Mouse (Mus musculus): ENCODE data around the gene Sppl3. TPM values are rescaled to one million over a fixed set of nuclear protein-coding genes. Genes with fewer than 3 reads are reported as not detected.

Gene Sppl3
- polyA plus RNA-seq, 1 experiment = 47.7 TPM

- TF ChIP-seq POLR2A (IDR thresholded peaks at IDR 0.05; ENCODE audit: low read depth, low read length) (no peak), CTCF (IDR thresholded peaks at IDR 0.05; ENCODE audit: extremely low read depth, insufficient read depth, insufficient read length, insufficient replicate concordance) (no peak)
- Histone ChIP-seq H3K36me3 (ENCODE audit: control insufficient read depth, insufficient read depth, low read length) (no peaks in the 10 kb centered on the region), H3K27ac (ENCODE audit: insufficient read depth, low read length) (no peak overlapping the region), H3K27me3 (ENCODE audit: control insufficient read depth, insufficient read depth, low read length) (no peaks in the 10 kb centered on the region), H3K4me1 (ENCODE audit: control insufficient read depth, insufficient read depth, insufficient read length) (peaks cover 22% of the 10 kb centered on the region), H3K4me3 (ENCODE audit: extremely low read depth, insufficient read depth, insufficient read length) (no peak overlapping the region)
- WGBS = 42% methylated on average over 4 of the region's 4 CpGs
- no peak for DNase-seq (ENCODE audit: low read depth in 1 of 2, low spot score in 2 of 2)
These were observed 4.2 kb downstream of the Sppl3 start for GRCm38 (mm10) chr5:115015121-115015520.

DNA sequence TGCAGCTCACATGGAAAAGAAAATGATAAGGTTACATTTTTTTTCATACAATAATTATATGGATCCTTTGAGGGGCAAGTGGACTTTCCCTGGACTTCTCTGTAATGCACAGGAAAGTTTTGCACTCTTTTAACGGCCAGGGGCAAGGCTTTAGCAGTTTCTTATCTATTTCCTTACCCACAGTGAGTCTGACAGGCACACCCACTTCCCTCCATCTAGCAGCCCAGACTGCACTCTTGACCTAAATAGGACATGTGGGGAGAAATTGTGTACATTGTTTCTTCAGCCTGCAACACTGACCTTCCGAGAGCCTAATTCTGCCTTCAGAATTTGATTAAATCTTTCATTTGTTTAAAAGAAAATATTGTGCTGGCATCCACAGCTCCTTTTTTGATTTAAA, 7.3 kb downstream of the Sppl3 start:
- no peak for TF ChIP-seq CTCF (IDR thresholded peaks at IDR 0.05; ENCODE audit: extremely low read depth, insufficient read depth, insufficient read length, insufficient replicate concordance)
- DNase-seq (ENCODE audit: low read depth in 1 of 2, low spot score in 2 of 2) = no peak
- H3K4me3 ChIP-seq (ENCODE audit: extremely low read depth, insufficient read depth, insufficient read length) = no peak overlapping the region
- H3K4me1 ChIP-seq (ENCODE audit: control insufficient read depth, insufficient read depth, insufficient read length) = peaks cover 14% of the 10 kb centered on the region
- H3K27me3 ChIP-seq (ENCODE audit: control insufficient read depth, insufficient read depth, low read length) = no peaks in the 10 kb centered on the region
- 31% methylated on average over 2 of the region's 2 CpGs for WGBS
- H3K36me3 ChIP-seq (ENCODE audit: control insufficient read depth, insufficient read depth, low read length) = no peaks in the 10 kb centered on the region
- H3K27ac ChIP-seq (ENCODE audit: insufficient read depth, low read length) = no peak overlapping the region

GRCm38 (mm10) chr5:115018813-115019212, 7.9 kb downstream of the Sppl3 start:
- H3K36me3 ChIP-seq (ENCODE audit: control insufficient read depth, insufficient read depth, low read length) = no peaks in the 10 kb centered on the region
- WGBS = 29% methylated on average over 4 of the region's 4 CpGs
- no peaks in the 10 kb centered on the region for H3K27me3 ChIP-seq (ENCODE audit: control insufficient read depth, insufficient read depth, low read length)
- TF ChIP-seq CTCF (IDR thresholded peaks at IDR 0.05; ENCODE audit: extremely low read depth, insufficient read depth, insufficient read length, insufficient replicate concordance) (no peak), POLR2A (IDR thresholded peaks at IDR 0.05; ENCODE audit: low read depth, low read length) (no peak)
- H3K4me1 ChIP-seq (ENCODE audit: control insufficient read depth, insufficient read depth, insufficient read length) = peaks cover 13% of the 10 kb centered on the region
- no peak overlapping the region for H3K4me3 ChIP-seq (ENCODE audit: extremely low read depth, insufficient read depth, insufficient read length)
- no peak overlapping the region for H3K27ac ChIP-seq (ENCODE audit: insufficient read depth, low read length)
- DNase-seq (ENCODE audit: low read depth in 1 of 2, low spot score in 2 of 2) = no peak

DNA sequence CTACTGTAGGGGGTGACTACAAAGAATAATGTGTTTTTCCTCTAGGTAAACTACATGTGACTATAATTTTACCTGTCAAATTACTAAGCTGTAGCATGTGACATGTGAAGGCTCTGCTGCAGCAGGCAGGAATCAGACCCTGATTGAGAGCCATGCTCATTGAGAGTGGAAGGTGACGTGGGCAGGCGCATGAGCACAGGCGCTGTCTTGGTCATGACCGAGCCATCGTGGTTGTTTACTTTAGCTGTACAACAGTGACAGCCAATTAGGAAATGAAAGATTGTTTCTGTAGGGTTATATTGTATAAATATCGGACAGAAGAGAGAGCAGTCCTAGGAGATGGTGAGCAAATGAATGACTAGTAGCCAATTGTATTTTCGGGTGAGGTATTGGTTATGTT, 11.1 kb downstream of the Sppl3 start:
- DNase-seq (ENCODE audit: low read depth in 1 of 2, low spot score in 2 of 2) = no peak
- Histone ChIP-seq H3K4me3 (ENCODE audit: extremely low read depth, insufficient read depth, insufficient read length) (no peak overlapping the region), H3K27ac (ENCODE audit: insufficient read depth, low read length) (no peak overlapping the region), H3K27me3 (ENCODE audit: control insufficient read depth, insufficient read depth, low read length) (no peaks in the 10 kb centered on the region), H3K4me1 (ENCODE audit: control insufficient read depth, insufficient read depth, insufficient read length) (peaks cover 6% of the 10 kb centered on the region), H3K36me3 (ENCODE audit: control insufficient read depth, insufficient read depth, low read length) (no peaks in the 10 kb centered on the region)
- TF ChIP-seq POLR2A (IDR thresholded peaks at IDR 0.05; ENCODE audit: low read depth, low read length) (no peak), CTCF (IDR thresholded peaks at IDR 0.05; ENCODE audit: extremely low read depth, insufficient read depth, insufficient read length, insufficient replicate concordance) (no peak)
- 88% methylated on average over 7 of the region's 7 CpGs for WGBS

DNA sequence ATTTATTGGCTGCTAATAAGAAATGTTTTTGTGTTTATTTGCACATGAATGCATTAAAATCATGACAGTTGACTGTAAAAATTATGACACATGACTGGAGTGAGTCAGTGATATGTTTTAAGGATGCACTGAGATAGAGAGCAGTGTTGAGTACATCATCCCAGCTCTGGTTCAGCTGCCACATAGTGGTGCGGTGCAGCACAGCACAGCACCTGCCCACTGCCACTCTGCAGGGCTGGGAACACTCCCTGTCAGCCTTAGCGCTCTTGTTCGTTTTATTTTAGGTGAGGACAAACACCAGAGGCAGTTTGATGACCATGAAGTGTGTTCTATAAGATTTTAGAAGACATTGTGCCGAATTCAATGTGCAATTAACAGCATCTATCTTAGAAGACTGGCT, 15.2 kb downstream of the Sppl3 start:
- Histone ChIP-seq H3K27ac (ENCODE audit: insufficient read depth, low read length) (no peak overlapping the region), H3K4me3 (ENCODE audit: extremely low read depth, insufficient read depth, insufficient read length) (no peak overlapping the region), H3K36me3 (ENCODE audit: control insufficient read depth, insufficient read depth, low read length) (no peaks in the 10 kb centered on the region), H3K4me1 (ENCODE audit: control insufficient read depth, insufficient read depth, insufficient read length) (no peaks in the 10 kb centered on the region; the same call in none of the 2 replicates), H3K27me3 (ENCODE audit: control insufficient read depth, insufficient read depth, low read length) (no peaks in the 10 kb centered on the region)
- DNase-seq (ENCODE audit: low read depth in 1 of 2, low spot score in 2 of 2) = no peak
- 77% methylated on average over 4 of the region's 4 CpGs for WGBS
- TF ChIP-seq CTCF (IDR thresholded peaks at IDR 0.05; ENCODE audit: extremely low read depth, insufficient read depth, insufficient read length, insufficient replicate concordance) (no peak), POLR2A (IDR thresholded peaks at IDR 0.05; ENCODE audit: low read depth, low read length) (no peak)

DNA sequence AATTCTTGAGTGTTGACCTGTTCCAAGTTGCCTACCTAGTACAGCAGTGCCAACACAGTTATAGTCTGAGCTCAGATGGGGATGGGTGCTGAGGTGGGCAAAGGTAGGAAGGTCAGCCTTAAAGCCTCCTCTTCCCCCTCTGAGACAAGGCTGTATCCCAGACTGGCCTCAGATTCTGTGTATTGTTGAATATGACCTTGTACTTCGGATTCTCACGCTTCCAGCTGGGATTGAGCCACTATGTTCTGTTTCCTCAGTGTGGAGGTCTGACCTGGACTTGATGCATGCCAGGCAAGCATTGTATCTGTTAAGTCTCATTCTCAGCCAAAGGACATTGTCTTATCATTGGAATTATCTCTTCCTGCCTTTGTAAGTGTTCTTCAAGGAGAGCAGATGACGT, 16.2 kb downstream of the Sppl3 start:
- TF ChIP-seq POLR2A (IDR thresholded peaks at IDR 0.05; ENCODE audit: low read depth, low read length) = no peak
- no peak for TF ChIP-seq CTCF (IDR thresholded peaks at IDR 0.05; ENCODE audit: extremely low read depth, insufficient read depth, insufficient read length, insufficient replicate concordance)
- Histone ChIP-seq H3K27me3 (ENCODE audit: control insufficient read depth, insufficient read depth, low read length) (no peaks in the 10 kb centered on the region), H3K27ac (ENCODE audit: insufficient read depth, low read length) (no peak overlapping the region), H3K4me3 (ENCODE audit: extremely low read depth, insufficient read depth, insufficient read length) (no peak overlapping the region), H3K36me3 (ENCODE audit: control insufficient read depth, insufficient read depth, low read length) (no peaks in the 10 kb centered on the region), H3K4me1 (ENCODE audit: control insufficient read depth, insufficient read depth, insufficient read length) (no peaks in the 10 kb centered on the region; the same call in none of the 2 replicates)
- WGBS = 90% methylated on average over 3 of the region's 3 CpGs
- no peak for DNase-seq (ENCODE audit: low read depth in 1 of 2, low spot score in 2 of 2)

- WGBS = 92% methylated on average over 4 of the region's 4 CpGs
- Histone ChIP-seq H3K4me3 (ENCODE audit: extremely low read depth, insufficient read depth, insufficient read length) (no peak overlapping the region), H3K4me1 (ENCODE audit: control insufficient read depth, insufficient read depth, insufficient read length) (peaks cover 5% of the 10 kb centered on the region), H3K27ac (ENCODE audit: insufficient read depth, low read length) (no peak overlapping the region), H3K27me3 (ENCODE audit: control insufficient read depth, insufficient read depth, low read length) (no peaks in the 10 kb centered on the region), H3K36me3 (ENCODE audit: control insufficient read depth, insufficient read depth, low read length) (no peaks in the 10 kb centered on the region)
- no peak for DNase-seq (ENCODE audit: low read depth in 1 of 2, low spot score in 2 of 2)
- no peak for TF ChIP-seq CTCF (IDR thresholded peaks at IDR 0.05; ENCODE audit: extremely low read depth, insufficient read depth, insufficient read length, insufficient replicate concordance)
- TF ChIP-seq POLR2A (IDR thresholded peaks at IDR 0.05; ENCODE audit: low read depth, low read length) = no peak
These were observed 18.0 kb downstream of the Sppl3 start for GRCm38 (mm10) chr5:115028920-115029319.
